Mouse (Mus musculus): Measurements from ENCODE around the gene Spaca9.

Gene Spaca9

GRCm38 (mm10) chr2:28671438-28671837 lies 28.1 kb downstream of the Spaca9 start:
- no peak for DNase-seq (ENCODE audit: inconsistent age in 2 of 2, low spot score in 1 of 2)

GRCm38 (mm10) chr2:28665818-28666217 lies 33.7 kb downstream of the Spaca9 start:
- DNase-seq (ENCODE audit: inconsistent age in 2 of 2, low spot score in 1 of 2) = no peak

DNA sequence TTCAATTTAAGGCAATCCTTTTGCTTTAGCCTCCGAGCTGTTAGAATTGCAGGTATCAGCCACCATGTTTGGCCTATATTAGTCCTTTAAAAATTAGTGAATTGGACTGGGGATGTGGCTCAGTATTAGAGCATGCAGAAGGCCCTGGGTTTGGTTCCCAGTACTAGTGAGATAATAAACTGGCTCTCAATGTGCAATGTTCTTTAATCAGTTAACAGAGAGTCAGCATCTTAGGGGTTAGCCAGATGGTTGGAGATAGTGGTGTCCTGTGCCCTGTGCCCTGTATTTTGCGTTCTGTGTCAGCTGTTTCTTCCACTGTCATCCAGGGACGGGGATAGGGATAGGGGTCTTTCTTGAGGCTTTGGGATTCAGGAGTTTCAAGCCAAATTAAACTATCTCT lies 36.6 kb downstream of the Spaca9 start:
- no peak for DNase-seq (ENCODE audit: inconsistent age in 2 of 2, low spot score in 1 of 2)

DNA sequence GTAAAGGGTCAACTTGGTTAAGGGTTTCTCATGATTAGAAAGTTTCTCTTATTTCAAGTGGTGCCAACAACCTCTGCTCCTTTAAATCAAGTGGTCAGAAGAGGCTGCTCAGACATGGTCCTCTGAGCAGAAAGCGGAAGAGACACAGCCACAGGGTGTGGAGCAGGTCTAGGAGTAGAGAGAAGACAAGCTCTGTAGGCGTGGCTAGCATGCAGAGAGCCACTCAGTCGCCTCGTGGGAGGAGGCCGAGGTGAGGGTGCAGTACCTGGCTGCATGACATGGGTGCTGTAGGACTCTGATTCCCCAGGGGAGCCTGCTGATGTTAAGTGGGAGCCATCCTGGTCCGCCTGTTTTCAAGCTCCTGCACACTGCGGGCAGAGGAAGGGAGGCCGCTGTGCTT lies 43.3 kb downstream of the Spaca9 start:
- no peak for DNase-seq (ENCODE audit: inconsistent age in 2 of 2, low spot score in 1 of 2)

DNA sequence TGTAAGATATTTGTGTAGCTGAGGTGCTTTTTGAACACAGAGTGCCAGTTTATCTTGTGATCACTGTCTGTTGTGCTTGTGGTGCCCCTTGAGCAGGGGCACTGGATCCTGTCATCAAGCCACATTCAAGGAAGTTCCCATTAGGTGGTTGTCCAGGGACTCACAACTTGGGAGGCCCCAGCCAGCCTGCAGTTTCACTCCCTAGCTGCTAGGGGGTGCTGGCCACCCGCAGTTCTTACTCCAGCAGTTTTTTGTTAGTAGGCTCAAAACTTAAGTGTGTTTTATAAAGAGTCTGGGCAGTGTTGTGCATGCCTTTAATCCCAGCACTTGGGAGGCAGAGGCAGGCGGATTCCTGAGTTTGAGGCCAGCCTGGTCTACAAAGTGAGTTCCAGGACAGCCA lies 45.2 kb downstream of the Spaca9 start:
- DNase-seq (ENCODE audit: inconsistent age in 2 of 2, low spot score in 1 of 2) = peak in 1 of 2 experiments; percentile 59

DNA sequence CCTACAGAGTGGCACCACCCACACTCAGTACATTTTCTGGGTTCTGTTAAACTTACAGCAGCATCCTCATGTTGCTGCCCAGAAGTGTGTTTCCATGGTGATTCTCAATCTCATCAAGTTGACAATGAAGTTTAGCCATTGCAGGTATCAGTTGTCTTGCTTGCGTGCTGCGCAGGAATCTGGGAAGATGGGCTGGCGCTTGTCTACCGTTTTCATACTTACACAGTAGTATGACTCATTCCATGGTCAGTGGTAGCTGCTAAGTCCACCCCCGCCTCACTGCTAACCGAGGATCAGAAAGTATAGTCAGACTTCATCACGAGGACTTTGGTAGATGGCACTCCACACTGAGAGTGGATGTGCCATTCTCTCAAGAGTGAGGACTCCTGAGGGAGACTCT lies 46.2 kb downstream of the Spaca9 start:
- DNase-seq (ENCODE audit: inconsistent age in 2 of 2, low spot score in 1 of 2) = no peak

- DNase-seq (ENCODE audit: inconsistent age in 2 of 2, low spot score in 1 of 2) = peak in 1 of 2 experiments; percentile 60
These were observed 49.0 kb downstream of the Spaca9 start for GRCm38 (mm10) chr2:28650526-28650925.

DNA sequence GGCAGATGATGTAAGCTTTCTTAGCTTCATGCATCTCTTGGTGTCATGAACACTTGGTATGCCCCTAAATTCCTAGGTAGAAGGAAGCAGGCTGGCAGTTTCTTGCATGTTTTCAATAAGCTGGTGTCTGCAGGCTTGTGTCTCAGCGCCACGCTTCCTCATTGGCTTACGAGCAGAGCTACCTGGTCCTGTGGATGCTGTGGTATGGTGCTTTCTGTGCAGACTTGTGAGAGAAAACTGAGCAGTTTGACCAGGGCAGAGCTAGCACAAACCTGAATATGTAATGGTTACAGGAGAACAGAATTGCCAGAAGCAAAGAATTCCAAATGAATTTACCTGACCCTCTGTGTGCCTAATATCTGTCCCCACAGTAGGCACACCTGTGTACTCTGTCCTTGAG lies 56.4 kb downstream of the Spaca9 start:
- no peak for DNase-seq (ENCODE audit: inconsistent age in 2 of 2, low spot score in 1 of 2)
